Mouse (Mus musculus) limb, embryonic 12.5 days (tissue): ENCODE results near the gene Dnajb5. TPM values are rescaled to one million over a fixed set of nuclear protein-coding genes. Genes with fewer than 3 reads are reported as not detected.

Source experiments
- ATAC-seq: fragments of 200-750 bp; cut with Nextera tagmentation; 2 replicates; pipeline ENCODE4 v1.8.0; 2017; ENCODE audit warnings: low read depth, moderate TSS enrichment; ENCODE audit not compliant: insufficient number of reproducible peaks, insufficient read depth, low FRiP score, low TSS enrichment
- H3K27ac ChIP-seq: fragments of 300-500 bp; sonication (generic); 2 replicates; pipeline ENCODE4 v1.5.1; 2016; ENCODE audit warnings: mild to moderate bottlenecking, moderate library complexity
- H3K27me3 ChIP-seq: fragments of 300-500 bp; sonication (generic); 2 replicates; pipeline ENCODE4 v1.6.1; 2016; ENCODE audit warnings: mild to moderate bottlenecking, moderate library complexity
- H3K36me3 ChIP-seq: fragments of 300-500 bp; sonication (generic); 2 replicates; pipeline ENCODE4 v1.6.1; 2016; ENCODE audit warnings: mild to moderate bottlenecking, moderate library complexity
- H3K4me1 ChIP-seq: fragments of 300-500 bp; sonication (generic); replicated peaks from 2 replicates; pipeline ENCODE4 v1.6.1; 2016
- H3K4me2 ChIP-seq: fragments of 300-500 bp; sonication (generic); 2 replicates; pipeline ENCODE4 v1.6.1; 2016; ENCODE audit warnings: mild to moderate bottlenecking, moderate library complexity
- H3K4me3 ChIP-seq: fragments of 300-500 bp; sonication (generic); replicated peaks from 2 replicates; pipeline ENCODE4 v1.5.1; 2016; ENCODE audit warnings: mild to moderate bottlenecking
- H3K9ac ChIP-seq: fragments of 300-500 bp; sonication (generic); replicated peaks from 2 replicates; pipeline ENCODE4 v1.6.1; 2016; ENCODE audit warnings: mild to moderate bottlenecking, moderate library complexity
- H3K9me3 ChIP-seq: fragments of 300-500 bp; sonication (generic); 2 replicates; pipeline ENCODE4 v1.6.1; 2016; ENCODE audit warnings: mild to moderate bottlenecking, moderate library complexity
- WGBS: fragments of 180-500 bp; shearing (Covaris S2); methylation state at CpG from one replicate; pipeline ENCODE4 v1.1.7; 2016; 5-methylcytosine and 5-hydroxymethylcytosine counted together
- polyA plus RNA-seq: library from polyadenylated mRNA; unstranded; fragments of >200 nt; fragmentation: Nextera tagmentation; extraction: Ambion mirVana; gene quantifications from 2 replicates; pipeline ENCODE4 v1.2.1, GENCODE M21; 2016

The Dnajb5 gene
- polyA plus RNA-seq, 1 experiment from 2014 or later: 6.6 TPM

DNA sequence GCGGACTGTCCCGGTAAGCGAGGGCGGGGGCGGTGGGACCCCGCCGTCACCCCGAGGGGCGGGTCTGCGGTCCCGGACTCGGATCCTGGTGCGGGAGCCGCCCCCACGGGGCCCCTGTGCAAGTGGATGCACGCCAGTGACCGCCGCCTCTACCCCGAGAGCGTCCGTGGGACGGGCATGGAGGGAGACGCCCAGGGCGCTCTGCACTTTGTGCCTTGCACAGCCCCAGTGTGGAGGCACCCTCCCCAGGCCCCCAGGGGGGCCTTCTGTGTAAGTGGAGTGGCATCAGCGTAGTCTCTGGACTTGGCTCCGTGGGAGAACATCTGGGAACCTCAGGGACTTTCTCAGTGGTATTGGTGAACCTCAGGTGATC lies 32.2 kb upstream of the Dnajb5 start:
- H3K9ac ChIP-seq: peak overlapping the region; percentile 69
- H3K4me2 ChIP-seq: peak overlapping the region; percentile 85
- H3K4me1 ChIP-seq: no peaks in the 10 kb centered on the region
- H3K27me3 ChIP-seq: peaks cover 82% of the 10 kb centered on the region
- H3K9me3 ChIP-seq: no peaks in the 10 kb centered on the region
- peak overlapping the region; percentile 65 for H3K4me3 ChIP-seq
- 0 out of 2 replicates have a peak, but pooled peaks have one; percentile 20 for ATAC-seq
- no peak overlapping the region for H3K27ac ChIP-seq
- H3K36me3 ChIP-seq: no peaks in the 10 kb centered on the region
- WGBS: 4% methylated on average over 26 of the region's 26 CpGs

DNA sequence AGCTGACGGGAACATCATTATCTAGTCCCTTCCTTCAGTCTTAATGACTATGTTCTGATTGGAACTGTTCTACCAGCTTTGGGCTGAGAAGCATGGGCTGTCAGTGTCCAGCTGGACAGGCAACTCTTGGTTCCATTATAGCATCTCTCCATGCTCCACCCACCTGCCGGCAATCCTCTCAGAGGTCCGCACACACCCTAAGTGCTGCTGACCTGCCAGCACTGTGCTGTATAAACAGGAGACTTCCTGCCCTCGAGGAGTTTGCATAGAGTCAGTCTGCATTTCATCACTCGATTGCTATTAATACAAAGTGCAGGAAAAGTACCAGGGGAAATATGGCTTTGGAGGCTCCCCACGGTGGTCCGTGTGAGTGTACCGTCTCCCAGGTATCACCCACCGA lies 28.9 kb upstream of the Dnajb5 start:
- 82% methylated on average over 9 of the region's 9 CpGs for WGBS
- ATAC-seq: no peak
- peaks cover 72% of the 10 kb centered on the region for H3K27me3 ChIP-seq
- H3K9me3 ChIP-seq: no peaks in the 10 kb centered on the region
- H3K9ac ChIP-seq: no peak overlapping the region
- H3K4me2 ChIP-seq: no peak overlapping the region
- H3K36me3 ChIP-seq: no peaks in the 10 kb centered on the region
- no peak overlapping the region for H3K4me3 ChIP-seq
- H3K27ac ChIP-seq: no peak overlapping the region
- H3K4me1 ChIP-seq: no peaks in the 10 kb centered on the region

DNA sequence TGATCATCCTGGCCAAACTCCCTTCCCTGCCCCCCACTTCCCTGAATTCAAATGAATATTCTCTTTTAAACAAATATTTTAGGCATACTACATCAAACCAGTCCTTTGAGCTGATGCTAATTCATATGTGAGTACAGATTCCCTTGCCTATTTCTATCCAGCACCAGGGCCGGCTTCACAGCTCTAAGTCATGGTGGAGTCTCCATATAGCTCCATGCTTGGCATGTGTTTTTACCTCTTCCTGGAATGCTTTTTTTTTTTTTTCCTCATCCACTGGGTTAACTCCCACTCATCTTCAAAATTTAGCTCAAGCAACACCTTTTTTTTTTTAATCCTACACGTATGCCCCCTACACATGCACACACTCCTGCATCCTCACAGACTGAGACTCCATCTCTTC lies 28.1 kb upstream of the Dnajb5 start:
- Histone ChIP-seq H3K27ac (no peak overlapping the region), H3K4me2 (no peak overlapping the region), H3K27me3 (peaks cover 68% of the 10 kb centered on the region), H3K4me3 (no peak overlapping the region), H3K4me1 (no peaks in the 10 kb centered on the region), H3K36me3 (no peaks in the 10 kb centered on the region), H3K9me3 (no peaks in the 10 kb centered on the region), H3K9ac (no peak overlapping the region)
- 81% methylated on average over 2 of the region's 2 CpGs for WGBS
- no peak for ATAC-seq

DNA sequence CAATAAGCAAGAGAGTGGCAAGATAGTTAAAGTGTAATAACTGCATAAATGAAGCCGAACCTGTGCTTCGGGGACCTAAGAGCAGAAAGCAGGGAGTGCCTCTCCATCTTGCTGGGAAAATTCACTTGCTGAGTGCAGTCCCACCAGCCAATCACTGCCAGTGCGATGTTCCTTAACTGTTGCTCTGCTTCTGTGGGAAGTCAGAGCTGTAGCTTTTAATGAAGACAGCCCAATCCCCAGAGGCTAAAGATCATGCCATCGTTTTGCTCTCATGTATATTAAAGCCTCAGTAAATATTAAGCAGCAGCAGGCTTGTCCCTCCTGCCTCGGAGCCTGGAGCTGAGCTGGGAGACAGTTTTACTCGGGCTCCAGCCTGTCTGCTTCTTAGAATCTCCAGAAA lies 27.6 kb upstream of the Dnajb5 start:
- no peaks in the 10 kb centered on the region for H3K4me1 ChIP-seq
- no peak overlapping the region for H3K9ac ChIP-seq
- H3K36me3 ChIP-seq: no peaks in the 10 kb centered on the region
- ATAC-seq: no peak
- H3K27ac ChIP-seq: no peak overlapping the region
- H3K4me3 ChIP-seq: no peak overlapping the region
- peaks cover 65% of the 10 kb centered on the region for H3K27me3 ChIP-seq
- H3K4me2 ChIP-seq: no peak overlapping the region
- 71% methylated on average over 6 of the region's 6 CpGs for WGBS
- H3K9me3 ChIP-seq: no peaks in the 10 kb centered on the region

DNA sequence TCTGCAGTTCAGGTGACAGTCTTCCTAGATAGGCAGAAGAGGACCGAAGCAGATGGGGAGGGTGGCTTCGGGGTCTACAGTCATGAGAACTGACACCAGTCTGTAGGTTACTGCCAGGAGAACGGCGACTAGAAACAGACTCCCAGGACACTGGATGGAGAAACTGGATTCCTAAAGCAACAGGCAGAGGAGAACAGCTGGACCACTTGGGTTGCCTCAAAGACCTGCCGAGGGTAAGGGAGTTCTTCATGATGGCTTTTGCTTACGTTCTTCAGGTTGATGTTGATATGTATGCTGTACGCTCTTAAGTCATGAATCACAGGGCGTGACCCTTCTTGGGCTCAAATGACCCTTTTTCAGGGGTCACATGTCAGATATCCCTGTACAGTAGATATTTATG lies 27.2 kb upstream of the Dnajb5 start:
- Histone ChIP-seq H3K9ac (no peak overlapping the region), H3K36me3 (no peaks in the 10 kb centered on the region), H3K4me3 (no peak overlapping the region), H3K9me3 (no peaks in the 10 kb centered on the region), H3K4me1 (no peaks in the 10 kb centered on the region), H3K4me2 (no peak overlapping the region), H3K27me3 (peaks cover 61% of the 10 kb centered on the region), H3K27ac (no peak overlapping the region)
- no peak for ATAC-seq
- WGBS: 85% methylated on average over 8 of the region's 8 CpGs

DNA sequence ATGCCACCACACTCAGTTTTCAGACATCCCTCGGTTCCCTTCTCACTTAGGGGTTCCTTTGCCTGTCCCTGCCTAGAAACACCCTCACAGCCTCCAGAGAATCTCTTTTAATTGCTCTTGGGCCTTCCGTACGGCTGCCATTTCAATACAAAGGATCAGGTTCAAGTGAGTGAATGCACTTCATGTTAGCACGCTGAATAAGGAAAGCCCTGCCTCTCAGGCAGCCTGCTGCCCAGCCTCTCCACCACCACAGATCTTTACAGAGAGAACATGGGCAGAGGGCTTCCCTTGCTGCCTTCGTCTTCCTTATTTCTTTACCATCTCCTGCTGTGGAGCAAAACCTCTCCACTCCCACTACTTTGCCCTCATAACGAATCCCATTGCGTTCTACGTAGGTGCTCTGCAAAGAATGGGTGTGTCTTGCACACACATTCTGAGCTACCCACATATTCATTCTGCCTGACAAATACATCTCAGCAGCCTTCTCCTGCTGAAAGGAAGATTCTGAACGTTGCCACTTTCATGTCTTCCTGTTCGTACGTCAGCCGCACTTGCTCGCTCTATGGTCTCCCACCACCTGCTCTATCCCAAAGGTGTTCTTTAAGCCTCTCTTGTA lies 25.4 kb upstream of the Dnajb5 start:
- no peak overlapping the region for H3K27ac ChIP-seq
- H3K9me3 ChIP-seq: no peaks in the 10 kb centered on the region
- H3K4me3 ChIP-seq: no peak overlapping the region
- H3K27me3 ChIP-seq: peaks cover 43% of the 10 kb centered on the region
- ATAC-seq: no peak
- H3K9ac ChIP-seq: no peak overlapping the region
- 78% methylated on average over 13 of the region's 13 CpGs for WGBS
- no peaks in the 10 kb centered on the region for H3K36me3 ChIP-seq
- no peaks in the 10 kb centered on the region for H3K4me1 ChIP-seq
- H3K4me2 ChIP-seq: no peak overlapping the region

DNA sequence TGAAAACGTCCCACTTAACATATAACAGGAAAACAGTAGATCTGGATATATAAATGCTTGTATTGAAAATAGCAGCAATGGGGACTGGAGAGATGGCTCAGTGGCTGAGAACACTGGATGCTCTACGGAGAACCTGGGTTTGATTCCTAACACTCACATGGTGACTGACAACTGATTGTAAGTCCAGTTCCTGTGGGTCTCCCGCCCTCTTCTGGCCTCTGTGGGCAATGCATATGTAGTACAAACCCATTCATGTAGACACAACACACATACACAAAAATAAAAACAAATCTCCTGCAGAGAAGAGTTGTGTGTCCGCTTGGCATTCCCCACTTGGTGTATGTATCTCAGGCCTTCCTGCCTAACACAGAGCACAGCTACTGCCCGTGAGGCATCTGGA lies 21.4 kb upstream of the Dnajb5 start:
- no peak overlapping the region for H3K4me3 ChIP-seq
- ATAC-seq: no peak
- H3K27me3 ChIP-seq: peaks cover 34% of the 10 kb centered on the region
- H3K4me2 ChIP-seq: no peak overlapping the region
- no peaks in the 10 kb centered on the region for H3K4me1 ChIP-seq
- no peaks in the 10 kb centered on the region for H3K9me3 ChIP-seq
- no peaks in the 10 kb centered on the region for H3K36me3 ChIP-seq
- H3K27ac ChIP-seq: no peak overlapping the region
- no peak overlapping the region for H3K9ac ChIP-seq
- WGBS: 80% methylated on average over 5 of the region's 5 CpGs

DNA sequence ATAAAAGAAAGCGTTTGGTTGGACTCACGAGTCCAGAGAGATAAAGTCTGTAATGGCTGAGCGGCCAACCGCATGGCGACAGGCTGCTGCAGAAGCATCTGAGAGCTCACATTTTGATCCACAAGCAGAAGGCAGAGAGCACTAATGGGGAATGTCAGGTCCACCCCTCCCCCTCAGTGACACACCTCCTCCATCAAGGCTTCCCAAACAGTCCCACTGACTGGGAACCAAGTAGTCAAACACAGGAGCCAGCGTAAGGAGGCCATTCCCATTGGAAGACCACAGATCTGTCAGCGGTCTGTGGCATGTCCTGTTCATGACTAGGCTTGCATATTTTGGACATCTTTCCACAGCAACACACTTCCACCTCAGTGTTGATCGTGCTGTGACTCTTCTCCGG lies 20.7 kb upstream of the Dnajb5 start:
- Histone ChIP-seq H3K4me1 (peaks cover 6% of the 10 kb centered on the region; the same call in 1 of the 2 replicates), H3K9me3 (no peaks in the 10 kb centered on the region), H3K9ac (no peak overlapping the region), H3K27me3 (peaks cover 38% of the 10 kb centered on the region), H3K36me3 (no peaks in the 10 kb centered on the region), H3K4me3 (no peak overlapping the region), H3K27ac (no peak overlapping the region), H3K4me2 (no peak overlapping the region)
- no peak for ATAC-seq
- WGBS: 90% methylated on average over 9 of the region's 9 CpGs

DNA sequence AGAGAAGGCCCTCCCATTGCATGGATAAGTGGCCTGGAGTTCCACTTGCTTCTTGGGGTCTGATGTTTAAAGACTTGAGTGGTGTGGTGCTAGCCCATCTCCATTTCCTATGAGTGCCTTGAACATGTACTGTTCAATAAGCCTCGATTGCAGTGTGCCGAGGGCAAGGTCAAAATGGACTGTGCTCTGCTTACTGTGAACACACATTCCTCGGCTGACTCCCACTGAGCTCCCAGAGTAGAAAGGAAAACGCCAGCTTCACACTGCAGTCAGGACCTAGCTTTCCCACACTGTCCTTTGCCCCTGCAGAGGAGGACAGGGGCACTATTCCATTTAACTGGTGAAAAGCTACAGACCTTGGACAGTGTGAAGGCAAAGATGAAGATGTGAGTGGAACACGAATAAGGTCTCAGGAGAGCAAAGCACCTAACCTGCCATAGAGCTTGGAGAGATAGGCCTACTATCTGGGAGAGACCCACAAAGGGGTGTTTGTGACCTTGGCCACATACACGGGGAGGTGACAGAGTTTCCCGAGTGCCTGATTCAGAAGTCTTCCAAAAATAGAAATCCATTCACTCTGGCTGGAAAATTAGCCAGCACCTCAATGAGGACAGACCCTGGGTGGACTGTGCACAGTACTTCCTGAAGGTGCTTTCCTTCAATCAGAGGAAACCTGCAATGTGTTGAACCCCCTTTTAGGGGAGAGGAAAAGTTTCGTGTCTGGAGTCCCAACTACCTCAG lies 17.2 kb upstream of the Dnajb5 start:
- Histone ChIP-seq H3K27me3 (peaks cover 49% of the 10 kb centered on the region), H3K9ac (no peak overlapping the region), H3K4me2 (no peak overlapping the region), H3K27ac (no peak overlapping the region), H3K9me3 (no peaks in the 10 kb centered on the region), H3K4me3 (no peak overlapping the region), H3K4me1 (peaks cover 6% of the 10 kb centered on the region; the same call in 1 of the 2 replicates), H3K36me3 (no peaks in the 10 kb centered on the region)
- WGBS: 74% methylated on average over 8 of the region's 8 CpGs
- ATAC-seq: no peak

DNA sequence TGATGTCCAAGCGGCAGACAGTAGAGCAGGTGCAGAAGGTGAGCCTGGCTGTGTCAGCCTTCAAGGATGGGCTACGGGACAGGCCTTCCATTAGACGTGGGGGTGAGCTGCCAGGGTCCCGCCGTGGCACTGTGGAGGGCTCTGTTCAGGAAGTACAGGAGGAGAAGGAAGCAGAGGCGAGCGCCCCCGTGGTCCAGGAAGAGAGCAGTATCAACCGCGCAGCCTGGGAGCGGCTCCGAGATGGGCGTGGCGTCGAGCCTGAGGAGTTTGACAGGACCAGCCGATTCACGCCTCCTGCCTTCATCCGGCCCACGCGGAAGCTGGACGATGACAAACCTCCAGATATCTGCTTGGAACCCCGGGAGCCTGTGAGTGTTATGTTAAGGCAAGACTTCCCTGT lies 16.0 kb upstream of the Dnajb5 start:
- Histone ChIP-seq H3K4me3 (0 out of 2 replicates have a peak overlapping the region, but pooled peaks have one; percentile 7), H3K27me3 (peaks cover 62% of the 10 kb centered on the region), H3K36me3 (no peaks in the 10 kb centered on the region), H3K4me1 (peaks cover 6% of the 10 kb centered on the region; the same call in 1 of the 2 replicates), H3K4me2 (peak overlapping the region; percentile 44), H3K27ac (no peak overlapping the region), H3K9ac (no peak overlapping the region), H3K9me3 (no peaks in the 10 kb centered on the region)
- 13% methylated on average over 22 of the region's 22 CpGs for WGBS
- ATAC-seq: no peak; the same call in 1 of the 2 replicates

DNA sequence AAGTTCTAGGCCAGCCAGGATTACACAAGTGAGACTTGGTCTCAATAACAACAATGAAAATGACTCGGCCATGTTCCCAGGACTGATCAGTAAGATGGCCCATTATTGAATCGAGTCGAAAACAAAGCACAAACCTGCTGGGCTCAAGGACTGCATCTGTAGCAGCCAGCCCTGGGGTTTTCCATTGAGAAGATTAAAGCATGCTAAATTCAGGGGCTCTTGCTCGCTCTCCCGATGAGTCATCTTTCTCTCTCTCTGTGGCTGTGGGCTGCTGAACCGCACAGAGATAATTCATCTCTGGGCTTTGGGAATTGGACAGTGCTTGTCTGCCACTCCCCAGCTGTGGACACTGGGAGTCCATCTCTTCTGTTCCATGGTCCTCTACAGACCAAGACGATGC lies 8.2 kb upstream of the Dnajb5 start:
- Histone ChIP-seq H3K27me3 (peaks cover 43% of the 10 kb centered on the region), H3K4me2 (no peak overlapping the region), H3K36me3 (no peaks in the 10 kb centered on the region), H3K9ac (no peak overlapping the region), H3K4me1 (no peaks in the 10 kb centered on the region; the same call in 1 of the 2 replicates), H3K4me3 (no peak overlapping the region), H3K27ac (no peak overlapping the region), H3K9me3 (no peaks in the 10 kb centered on the region)
- no peak for ATAC-seq
- WGBS: 84% methylated on average over 7 of the region's 7 CpGs
